Mouse (Mus musculus) lung, postnatal 0 days (tissue): ENCODE results near the gene Oxa1l.

ENCODE experiments used
- CTCF ChIP-seq: IDR thresholded peaks from 2 replicates; pipeline ENCODE4 v1.5.1; 2016; ENCODE audit warnings: antibody characterized with exemption, mild to moderate bottlenecking
- EP300 ChIP-seq: IDR thresholded peaks from 2 replicates; pipeline ENCODE4 v1.6.1; 2016; ENCODE audit warnings: antibody characterized with exemption, mild to moderate bottlenecking, control low read depth

DNA sequence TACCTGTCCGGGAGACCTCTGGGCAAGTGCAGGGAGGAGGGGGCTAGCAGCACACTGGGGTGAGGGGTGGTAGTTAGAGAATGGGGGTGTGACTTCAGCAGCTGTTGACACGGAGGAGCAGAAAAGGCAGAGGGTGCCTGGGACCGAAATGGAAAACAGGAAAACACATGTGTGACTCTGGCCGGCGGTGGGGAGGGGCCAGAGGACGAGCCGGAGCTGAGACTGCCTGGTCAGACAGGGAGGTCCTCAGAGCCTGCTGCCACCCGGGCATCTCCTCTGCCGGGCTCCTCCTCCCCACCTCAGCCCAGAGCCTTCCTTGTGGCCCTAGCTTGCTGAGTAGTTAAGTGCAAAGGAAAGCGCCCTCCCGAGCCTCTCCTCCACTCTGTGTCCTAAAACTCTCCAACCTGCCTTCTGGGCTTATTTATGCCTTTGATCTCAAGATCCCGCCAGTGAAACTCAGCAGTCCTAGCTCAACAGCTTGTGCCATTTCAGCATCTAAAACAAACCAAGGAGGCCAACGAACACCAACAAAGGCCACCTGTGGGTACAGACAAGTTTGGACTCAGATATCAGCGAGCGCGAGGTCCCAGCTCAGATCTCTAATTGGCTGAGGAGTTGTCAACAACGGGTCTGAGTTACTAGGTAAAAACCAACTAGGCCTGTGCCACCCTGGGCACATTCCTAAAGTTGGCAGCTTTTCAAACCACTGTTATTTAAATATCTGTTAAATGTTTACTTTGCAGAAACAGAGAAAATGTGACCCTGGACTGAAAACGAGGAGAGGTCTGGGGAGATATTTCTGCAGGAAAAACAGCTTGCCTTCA lies 53.5 kb downstream of the Oxa1l start:
- TF ChIP-seq CTCF (no peak), EP300 (0 out of 2 replicates have a peak, but pooled peaks have one; percentile 28)
